Mouse (Mus musculus): ENCODE measurements around the gene Tdrd12. TPM values are rescaled to one million over a fixed set of nuclear protein-coding genes. Genes with fewer than 3 reads are reported as not detected.

The Tdrd12 gene
- polyA plus RNA-seq, 1 experiment from 2014 or later = 0.59 TPM

DNA sequence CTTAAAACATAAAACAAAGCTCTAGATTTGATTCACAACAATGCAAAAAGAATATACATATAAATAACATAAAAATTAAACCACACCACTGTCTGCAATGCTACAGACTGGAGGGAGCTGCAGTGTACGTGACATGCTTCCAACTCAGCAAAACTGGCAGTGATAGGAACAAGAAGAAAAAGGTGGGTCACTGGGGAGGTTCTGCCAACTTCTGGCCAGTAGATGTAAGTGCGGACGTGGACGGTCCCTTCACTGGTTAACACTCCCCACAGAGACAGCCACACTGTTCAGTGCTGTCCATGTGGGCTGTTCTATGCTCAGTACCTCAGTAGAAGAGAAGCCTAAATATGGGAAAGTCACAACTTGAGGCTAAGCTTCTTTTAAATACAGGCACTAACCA is 66.8 kb downstream of the Tdrd12 start:
- DNase-seq (ENCODE audit: low spot score) (no peak), ATAC-seq (ENCODE audit: low FRiP score) (no peak)
- Histone ChIP-seq H3K4me3 (replicated peaks; ENCODE audit: low read length) (no peak overlapping the region), H3K9ac (no peak overlapping the region), H3K27me3 (ENCODE audit: control insufficient read depth, insufficient read depth, low read length) (no peaks in the 10 kb centered on the region), H3K27ac (no peak overlapping the region), H3K4me2 (replicated peaks) (no peak overlapping the region), H3K4me1 (replicated peaks; ENCODE audit: control insufficient read depth, insufficient read depth, low read length) (no peaks in the 10 kb centered on the region), H3K9me3 (ENCODE audit: control insufficient read depth, low read length) (no peaks in the 10 kb centered on the region), H3K36me3 (replicated peaks; ENCODE audit: control insufficient read depth, insufficient read depth) (no peaks in the 10 kb centered on the region)
- WGBS = 44% methylated on average over 4 of the region's 4 CpGs

DNA sequence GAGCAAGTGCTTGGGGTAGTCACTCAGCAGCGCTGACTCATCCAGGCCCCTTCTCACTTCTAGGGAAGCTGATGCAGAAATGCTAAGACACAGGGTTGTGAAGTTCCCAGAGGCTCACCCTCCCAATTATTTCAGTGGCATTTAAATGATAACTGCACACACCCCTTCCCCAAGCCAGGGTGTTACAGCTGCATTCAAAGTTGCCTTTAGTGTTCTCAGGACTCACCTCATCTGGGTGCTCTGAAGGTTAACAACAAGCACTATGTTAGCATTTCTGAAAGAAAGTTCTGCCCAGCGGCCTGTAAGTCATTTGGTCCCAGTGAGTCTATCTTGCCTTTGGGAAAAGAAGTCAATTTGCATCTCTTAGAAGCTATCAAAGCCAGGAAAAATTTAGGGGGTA is 69.7 kb downstream of the Tdrd12 start:
- Histone ChIP-seq H3K4me2 (replicated peaks) (no peak overlapping the region), H3K4me1 (replicated peaks; ENCODE audit: control insufficient read depth, insufficient read depth, low read length) (no peaks in the 10 kb centered on the region), H3K27me3 (ENCODE audit: control insufficient read depth, insufficient read depth, low read length) (no peaks in the 10 kb centered on the region), H3K9ac (no peak overlapping the region), H3K4me3 (replicated peaks; ENCODE audit: low read length) (no peak overlapping the region), H3K36me3 (replicated peaks; ENCODE audit: control insufficient read depth, insufficient read depth) (no peaks in the 10 kb centered on the region), H3K9me3 (ENCODE audit: control insufficient read depth, low read length) (no peaks in the 10 kb centered on the region), H3K27ac (no peak overlapping the region)
- DNase-seq (ENCODE audit: low spot score) (no peak), ATAC-seq (ENCODE audit: low FRiP score) (no peak)
- WGBS = 66% methylated on average over 2 of the region's 2 CpGs

DNA sequence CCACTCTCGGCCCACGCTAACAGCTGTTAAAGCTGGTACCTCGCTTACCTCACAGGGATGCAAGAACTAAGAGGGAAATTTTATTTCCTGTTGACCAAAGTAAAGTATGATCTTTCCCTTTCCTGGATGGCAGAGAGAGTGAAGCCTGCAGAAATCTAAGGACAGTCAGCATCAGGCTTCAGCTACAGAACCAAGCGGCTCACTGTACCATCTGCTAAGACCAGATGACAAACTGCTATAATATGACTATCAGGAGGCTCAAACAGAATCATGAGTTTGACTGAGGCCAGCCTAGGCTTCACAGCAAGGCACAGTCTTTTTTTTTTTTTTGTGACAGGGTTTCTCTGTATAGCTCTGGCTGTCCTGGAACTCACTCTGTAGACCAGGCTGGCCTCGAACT is 72.5 kb downstream of the Tdrd12 start:
- Histone ChIP-seq H3K9me3 (ENCODE audit: control insufficient read depth, low read length) (no peaks in the 10 kb centered on the region), H3K4me1 (replicated peaks; ENCODE audit: control insufficient read depth, insufficient read depth, low read length) (no peaks in the 10 kb centered on the region), H3K9ac (no peak overlapping the region), H3K27me3 (ENCODE audit: control insufficient read depth, insufficient read depth, low read length) (no peaks in the 10 kb centered on the region), H3K27ac (no peak overlapping the region), H3K4me3 (replicated peaks; ENCODE audit: low read length) (no peak overlapping the region), H3K36me3 (replicated peaks; ENCODE audit: control insufficient read depth, insufficient read depth) (no peaks in the 10 kb centered on the region), H3K4me2 (replicated peaks) (no peak overlapping the region)
- WGBS = 96% methylated on average over 5 of the region's 5 CpGs
- no peak for DNase-seq (ENCODE audit: low spot score)
- ATAC-seq (ENCODE audit: low FRiP score) = no peak

DNA sequence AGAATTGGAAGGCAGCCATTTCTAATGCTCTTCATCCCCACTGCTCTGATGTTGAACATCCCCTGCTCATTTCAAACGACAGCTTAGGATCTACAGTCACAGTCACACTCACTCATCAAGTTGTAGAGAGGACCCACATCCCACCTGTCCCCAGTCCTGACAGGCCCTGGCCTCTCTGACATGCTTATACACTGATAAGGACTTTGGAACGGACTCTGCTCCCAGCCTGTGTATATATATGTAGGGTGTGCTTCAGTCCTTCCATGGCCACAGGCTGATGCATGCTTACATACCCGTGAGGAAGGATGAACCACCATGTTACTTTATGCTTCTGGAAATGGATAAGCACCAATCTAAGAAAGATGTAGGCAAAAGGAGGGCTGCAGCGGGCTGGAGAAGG is 76.6 kb downstream of the Tdrd12 start:
- DNase-seq (ENCODE audit: low spot score) = no peak
- ATAC-seq (ENCODE audit: low FRiP score) = no peak
- H3K9me3 ChIP-seq (ENCODE audit: control insufficient read depth, low read length) = no peaks in the 10 kb centered on the region
- H3K4me3 ChIP-seq (replicated peaks; ENCODE audit: low read length) = no peak overlapping the region
- H3K4me1 ChIP-seq (replicated peaks; ENCODE audit: control insufficient read depth, insufficient read depth, low read length) = no peaks in the 10 kb centered on the region
- H3K9ac ChIP-seq = no peak overlapping the region
- no peaks in the 10 kb centered on the region for H3K27me3 ChIP-seq (ENCODE audit: control insufficient read depth, insufficient read depth, low read length)
- no peak overlapping the region for H3K27ac ChIP-seq
- H3K4me2 ChIP-seq (replicated peaks) = no peak overlapping the region
- 88% methylated on average over 4 of the region's 4 CpGs for WGBS
- no peaks in the 10 kb centered on the region for H3K36me3 ChIP-seq (replicated peaks; ENCODE audit: control insufficient read depth, insufficient read depth)

DNA sequence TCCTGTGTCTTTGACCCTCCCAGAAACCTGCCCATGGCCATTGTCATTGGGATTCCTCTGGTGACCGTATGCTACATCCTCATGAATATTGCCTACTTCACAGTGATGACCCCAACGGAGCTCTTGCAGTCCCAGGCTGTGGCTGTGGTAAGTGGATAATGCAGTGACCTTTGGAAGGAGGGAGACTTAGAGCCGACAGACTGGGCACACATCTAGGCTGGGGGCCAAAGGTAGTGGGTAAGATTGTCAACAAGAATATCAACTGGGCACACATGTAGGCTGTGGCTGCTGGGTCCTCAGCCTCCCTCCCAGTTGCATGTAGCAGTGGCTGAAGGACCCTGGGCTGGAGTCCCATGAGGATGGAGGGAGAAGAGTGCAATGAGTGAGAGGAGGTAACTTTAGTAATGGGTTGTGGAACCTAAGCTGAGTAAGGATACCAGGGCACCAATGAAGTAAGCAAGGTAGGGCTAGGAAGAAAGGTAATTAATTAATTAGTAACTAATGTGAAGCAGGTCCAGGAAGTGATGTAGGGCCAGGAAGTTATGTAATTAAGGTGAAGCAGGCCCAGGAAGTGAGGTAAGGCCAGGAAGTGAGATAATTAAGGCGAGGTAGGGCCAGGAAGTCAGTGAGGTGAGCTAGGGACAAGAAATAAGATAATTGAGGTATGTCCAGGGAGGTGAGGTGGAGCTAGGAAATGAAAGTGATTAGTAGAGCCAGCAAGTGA is 81.3 kb downstream of the Tdrd12 start:
- ATAC-seq (ENCODE audit: low FRiP score) = no peak
- no peak overlapping the region for H3K4me3 ChIP-seq (replicated peaks; ENCODE audit: low read length)
- H3K27me3 ChIP-seq (ENCODE audit: control insufficient read depth, insufficient read depth, low read length) = no peaks in the 10 kb centered on the region
- H3K36me3 ChIP-seq (replicated peaks; ENCODE audit: control insufficient read depth, insufficient read depth) = no peaks in the 10 kb centered on the region
- H3K4me1 ChIP-seq (replicated peaks; ENCODE audit: control insufficient read depth, insufficient read depth, low read length) = no peaks in the 10 kb centered on the region
- H3K27ac ChIP-seq = no peak overlapping the region
- H3K9me3 ChIP-seq (ENCODE audit: control insufficient read depth, low read length) = no peaks in the 10 kb centered on the region
- 81% methylated on average over 4 of the region's 4 CpGs for WGBS
- no peak overlapping the region for H3K9ac ChIP-seq
- no peak overlapping the region for H3K4me2 ChIP-seq (replicated peaks)
- DNase-seq (ENCODE audit: low spot score) = no peak

DNA sequence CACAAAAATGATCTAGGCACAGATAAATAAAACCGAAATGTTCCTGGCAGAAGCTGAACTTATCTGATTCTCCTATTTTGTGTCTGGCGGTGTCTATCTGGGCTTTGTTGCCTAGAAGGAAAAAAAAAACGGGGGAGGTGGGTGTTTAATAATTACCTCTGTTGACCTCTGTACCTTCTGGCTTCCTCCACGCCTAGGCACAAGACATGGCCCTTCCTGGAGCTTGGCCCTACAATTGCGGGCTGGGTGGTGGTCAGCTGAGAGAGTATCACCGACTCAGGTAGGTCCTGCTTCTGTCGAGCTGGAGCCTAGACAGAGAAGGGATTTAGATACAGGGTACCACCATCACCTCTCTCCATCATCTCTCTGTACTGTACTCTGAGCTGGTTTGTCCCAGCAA is 88.7 kb downstream of the Tdrd12 start:
- ATAC-seq (ENCODE audit: low FRiP score) (no peak), DNase-seq (ENCODE audit: low spot score) (no peak)
- H3K4me3 ChIP-seq (replicated peaks; ENCODE audit: low read length) = no peak overlapping the region
- H3K4me2 ChIP-seq (replicated peaks) = no peak overlapping the region
- no peaks in the 10 kb centered on the region for H3K36me3 ChIP-seq (replicated peaks; ENCODE audit: control insufficient read depth, insufficient read depth)
- no peaks in the 10 kb centered on the region for H3K4me1 ChIP-seq (replicated peaks; ENCODE audit: control insufficient read depth, insufficient read depth, low read length)
- WGBS = 76% methylated on average over 7 of the region's 7 CpGs
- H3K27ac ChIP-seq = no peak overlapping the region
- no peak overlapping the region for H3K9ac ChIP-seq
- H3K27me3 ChIP-seq (ENCODE audit: control insufficient read depth, insufficient read depth, low read length) = no peaks in the 10 kb centered on the region
- H3K9me3 ChIP-seq (ENCODE audit: control insufficient read depth, low read length) = no peaks in the 10 kb centered on the region

DNA sequence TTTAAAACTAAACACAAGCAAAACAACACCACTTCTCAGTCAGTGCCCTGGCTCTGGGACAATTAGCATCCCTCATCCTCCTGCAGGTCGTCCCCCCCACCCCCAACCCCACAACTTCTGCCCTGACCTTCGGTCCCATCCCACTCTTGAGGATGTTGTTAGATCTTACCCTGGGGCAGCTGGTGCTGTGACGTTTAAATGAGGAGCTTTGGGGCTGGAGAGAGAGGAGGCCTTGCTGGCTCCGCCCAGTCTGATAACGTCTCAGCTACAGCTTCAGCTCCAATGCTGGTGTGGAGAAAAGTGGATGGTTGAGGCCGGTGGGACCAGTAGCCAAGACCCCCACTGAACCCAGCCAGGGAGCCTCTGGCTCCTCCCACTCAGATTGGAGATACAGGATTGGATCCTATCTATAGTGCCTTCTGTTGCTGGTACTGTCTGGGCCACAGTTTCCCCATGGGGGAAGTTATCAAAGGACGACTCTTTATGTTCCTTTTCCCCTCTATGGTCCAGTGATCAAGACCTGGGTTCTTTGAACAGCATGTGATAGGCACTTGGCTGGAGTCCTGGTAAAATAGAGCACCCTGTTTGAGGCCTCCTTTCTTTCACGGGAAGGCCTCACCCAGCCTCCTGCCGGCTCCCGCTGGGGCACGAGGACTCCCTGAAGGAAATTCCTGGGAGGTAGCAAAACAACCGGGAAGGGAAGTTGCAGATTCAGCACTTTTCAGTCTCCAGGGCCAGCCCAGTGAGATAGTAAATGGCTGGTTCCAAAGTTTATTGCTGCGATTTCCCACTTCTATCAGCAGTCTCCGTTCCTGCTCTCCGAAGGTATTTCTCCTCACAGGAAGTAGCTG is 89.3 kb downstream of the Tdrd12 start, which contains the start of gene Slc7a9:
Gene Slc7a9 (plus strand): TSS at position 801 of the 851 bp plus-strand sequence.
- DNase-seq (ENCODE audit: low spot score) (no peak), ATAC-seq (ENCODE audit: low FRiP score) (no peak)
- H3K27ac ChIP-seq = no peak within 1 kb of the TSS
- no peaks in the 10 kb centered on the region for H3K36me3 ChIP-seq (replicated peaks; ENCODE audit: control insufficient read depth, insufficient read depth)
- no peaks in the 10 kb centered on the region for H3K27me3 ChIP-seq (ENCODE audit: control insufficient read depth, insufficient read depth, low read length)
- WGBS = 29% methylated on average over 15 of the region's 15 CpGs
- H3K4me3 ChIP-seq (replicated peaks; ENCODE audit: low read length) = no peak within 1 kb of the TSS
- H3K4me1 ChIP-seq (replicated peaks; ENCODE audit: control insufficient read depth, insufficient read depth, low read length) = no peaks in the 10 kb centered on the region
- H3K9ac ChIP-seq = no peak within 1 kb of the TSS
- H3K4me2 ChIP-seq (replicated peaks) = no peak within 1 kb of the TSS
- H3K9me3 ChIP-seq (ENCODE audit: control insufficient read depth, low read length) = no peaks in the 10 kb centered on the region

DNA sequence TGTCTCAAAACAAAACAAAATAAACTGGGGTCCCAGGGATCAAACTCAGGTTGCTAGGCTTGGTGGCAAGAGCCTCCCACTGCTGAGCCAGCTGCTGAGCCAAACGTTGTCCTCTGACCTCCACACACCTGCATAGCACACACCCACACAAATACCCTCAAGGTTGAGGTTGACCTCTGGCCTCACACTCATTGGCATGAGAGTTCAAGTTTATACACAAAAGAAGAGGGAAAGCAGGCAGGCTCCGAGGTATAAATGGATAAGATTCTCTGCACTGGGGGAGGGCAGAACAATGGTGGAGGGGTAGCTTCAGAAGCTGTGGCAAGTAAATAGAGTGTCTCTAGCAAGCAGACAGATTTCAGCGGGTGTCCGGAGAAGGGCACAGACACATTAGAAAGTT is 90.0 kb downstream of the Tdrd12 start:
- H3K27ac ChIP-seq = no peak overlapping the region
- H3K9me3 ChIP-seq (ENCODE audit: control insufficient read depth, low read length) = no peaks in the 10 kb centered on the region
- DNase-seq (ENCODE audit: low spot score) (no peak), ATAC-seq (ENCODE audit: low FRiP score) (no peak)
- 41% methylated on average over 4 of the region's 4 CpGs for WGBS
- H3K9ac ChIP-seq = no peak overlapping the region
- H3K4me2 ChIP-seq (replicated peaks) = no peak overlapping the region
- H3K4me1 ChIP-seq (replicated peaks; ENCODE audit: control insufficient read depth, insufficient read depth, low read length) = no peaks in the 10 kb centered on the region
- H3K36me3 ChIP-seq (replicated peaks; ENCODE audit: control insufficient read depth, insufficient read depth) = no peaks in the 10 kb centered on the region
- H3K4me3 ChIP-seq (replicated peaks; ENCODE audit: low read length) = no peak overlapping the region
- no peaks in the 10 kb centered on the region for H3K27me3 ChIP-seq (ENCODE audit: control insufficient read depth, insufficient read depth, low read length)

DNA sequence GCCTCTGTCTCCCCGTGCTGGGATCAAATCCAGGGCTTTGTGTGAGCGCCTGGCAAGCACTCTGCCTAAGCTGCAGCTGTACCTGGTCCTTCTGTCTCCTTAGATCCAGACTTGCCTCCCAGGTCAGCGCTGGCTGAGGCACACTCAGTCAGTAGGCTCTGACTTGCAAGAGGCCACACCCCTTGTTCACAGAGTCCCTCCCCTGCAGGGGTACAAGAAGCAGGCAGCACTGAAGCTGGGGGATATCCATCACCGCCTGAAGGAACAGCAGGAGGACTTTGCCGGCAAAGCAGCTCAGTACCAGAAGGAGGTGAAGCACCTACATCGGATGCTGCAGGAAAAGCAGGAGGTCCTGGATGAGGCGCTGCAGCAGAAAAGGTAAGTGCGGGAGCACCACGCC is 102.3 kb downstream of the Tdrd12 start:
- H3K4me1 ChIP-seq (replicated peaks; ENCODE audit: control insufficient read depth, insufficient read depth, low read length) = no peaks in the 10 kb centered on the region
- H3K4me3 ChIP-seq (replicated peaks; ENCODE audit: low read length) = no peak overlapping the region
- H3K36me3 ChIP-seq (replicated peaks; ENCODE audit: control insufficient read depth, insufficient read depth) = peaks cover 62% of the 10 kb centered on the region
- DNase-seq (ENCODE audit: low spot score) = no peak
- ATAC-seq (ENCODE audit: low FRiP score) = no peak
- no peaks in the 10 kb centered on the region for H3K27me3 ChIP-seq (ENCODE audit: control insufficient read depth, insufficient read depth, low read length)
- no peaks in the 10 kb centered on the region for H3K9me3 ChIP-seq (ENCODE audit: control insufficient read depth, low read length)
- H3K27ac ChIP-seq = no peak overlapping the region
- H3K4me2 ChIP-seq (replicated peaks) = no peak overlapping the region
- 83% methylated on average over 9 of the region's 9 CpGs for WGBS
- no peak overlapping the region for H3K9ac ChIP-seq

Data from hindbrain, embryonic 14.5 days (tissue).